Mouse (Mus musculus) common myeloid progenitor, adult 5-6 weeks (primary cell): ENCODE measurements around the gene P2ry14. TPM values are rescaled to one million over a fixed set of nuclear protein-coding genes. Genes with fewer than 3 reads are reported as not detected.

Source experiments
- ATAC-seq: replicated peaks from 2 replicates; pipeline ENCODE4 v1.8.0; 2016; ENCODE audit warnings: low read depth, mild to moderate bottlenecking, moderate TSS enrichment, inconsistent platforms; ENCODE audit not compliant: poor library complexity, severe bottlenecking
- total RNA-seq: library from RNA; stranded (forward); fragments of 200-1000, 187-1606 nt; gene quantifications from 2 replicates; pipeline ENCODE4 v1.2.3, GENCODE M21; 2017

The P2ry14 gene
- total RNA-seq = 18.9 and 22.0 TPM in 2 replicates

- peak; percentile 77 for ATAC-seq
Observed at GRCm38 (mm10) chr3:59153424-59153823, at the start of gene P2ry14. Gene P2ry14 (minus strand): TSS chr3:59153618.

GRCm38 (mm10) chr3:59197329-59197948, 44.0 kb upstream of the P2ry14 start:
- no peak for ATAC-seq

- no peak for ATAC-seq
Observed at GRCm38 (mm10) chr3:59194938-59195337, 41.5 kb upstream of the P2ry14 start, which contains the start of gene Gpr87. Gene Gpr87 (minus strand): TSS chr3:59195104.

DNA sequence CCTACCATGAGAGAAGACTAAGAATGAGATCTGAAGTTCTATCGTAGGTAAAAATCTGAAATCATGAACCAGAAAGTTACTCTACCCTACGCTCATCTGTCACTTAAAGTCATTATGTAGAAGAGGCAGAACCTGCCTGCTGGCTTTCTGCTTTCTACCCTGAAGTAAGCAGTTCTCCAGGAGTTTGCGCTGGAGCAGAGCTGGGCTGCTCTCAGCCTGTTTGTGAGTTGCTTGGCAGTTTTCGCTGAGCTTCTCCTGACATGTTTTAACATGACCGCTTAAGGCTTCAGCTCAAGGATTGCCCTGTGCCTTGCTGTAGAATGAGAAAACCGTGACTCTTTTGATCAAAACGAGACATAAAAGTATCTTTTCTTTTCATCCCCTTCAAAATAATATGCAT, 40.7 kb upstream of the P2ry14 start:
- ATAC-seq = no peak

DNA sequence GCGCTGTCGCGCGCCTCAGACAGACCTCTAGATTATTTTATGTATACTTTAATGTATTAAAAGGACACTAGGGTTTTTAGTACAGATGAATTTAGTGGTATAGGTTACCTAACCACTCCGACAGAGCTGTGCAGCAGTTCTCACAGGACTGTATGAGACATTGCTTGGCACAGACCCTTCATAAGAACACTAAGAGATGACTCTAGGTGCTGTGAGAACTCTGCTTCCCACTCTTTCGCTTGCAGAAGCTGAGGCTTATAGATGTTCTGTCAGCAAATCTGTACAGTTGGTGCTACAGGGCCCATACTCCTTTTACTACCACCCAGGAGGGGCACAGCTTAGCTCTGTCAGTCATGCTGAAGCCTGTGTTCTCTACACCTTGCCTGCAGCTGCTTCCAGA, 38.3 kb upstream of the P2ry14 start:
- no peak for ATAC-seq

GRCm38 (mm10) chr3:59187336-59187735, 33.9 kb upstream of the P2ry14 start:
- ATAC-seq = no peak

DNA sequence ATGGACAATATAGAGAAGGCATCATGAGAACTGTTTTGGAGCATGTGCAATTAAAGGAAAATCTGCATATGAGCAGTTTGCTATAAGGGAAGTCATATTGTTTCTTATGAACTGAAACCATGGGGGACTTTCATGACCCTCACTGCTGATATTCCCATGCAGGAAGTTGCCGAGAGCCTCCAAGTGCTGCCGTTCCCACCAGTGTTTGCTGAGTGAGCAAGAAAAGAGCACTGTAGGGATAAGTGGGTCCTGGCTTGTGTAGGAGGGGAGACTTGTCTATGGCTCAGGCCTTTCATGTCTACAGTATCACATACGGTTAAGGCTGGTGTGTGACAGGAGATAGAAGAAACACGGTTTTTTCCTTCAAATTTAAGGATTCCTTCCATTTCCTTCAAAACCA, 32.2 kb upstream of the P2ry14 start:
- no peak for ATAC-seq

DNA sequence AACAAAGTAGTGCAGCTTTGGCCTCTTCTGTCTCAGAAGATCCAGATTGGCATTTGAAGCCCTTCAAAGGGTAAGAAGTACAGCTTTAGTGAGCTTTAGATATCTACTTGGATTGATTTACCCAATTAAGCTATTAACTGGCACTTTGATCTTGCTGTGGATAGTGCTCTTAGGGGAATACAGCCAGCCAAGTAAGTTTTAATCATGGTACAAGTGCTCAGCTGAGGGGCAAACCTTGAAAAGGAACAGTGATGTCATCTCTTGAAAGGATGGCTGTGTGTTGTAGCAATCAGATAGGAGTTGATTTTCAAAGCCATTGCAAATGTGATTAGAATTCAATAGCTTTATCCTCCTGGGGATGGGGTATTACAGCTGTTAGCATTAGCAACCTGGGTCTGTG, 28.7 kb upstream of the P2ry14 start:
- no peak for ATAC-seq

DNA sequence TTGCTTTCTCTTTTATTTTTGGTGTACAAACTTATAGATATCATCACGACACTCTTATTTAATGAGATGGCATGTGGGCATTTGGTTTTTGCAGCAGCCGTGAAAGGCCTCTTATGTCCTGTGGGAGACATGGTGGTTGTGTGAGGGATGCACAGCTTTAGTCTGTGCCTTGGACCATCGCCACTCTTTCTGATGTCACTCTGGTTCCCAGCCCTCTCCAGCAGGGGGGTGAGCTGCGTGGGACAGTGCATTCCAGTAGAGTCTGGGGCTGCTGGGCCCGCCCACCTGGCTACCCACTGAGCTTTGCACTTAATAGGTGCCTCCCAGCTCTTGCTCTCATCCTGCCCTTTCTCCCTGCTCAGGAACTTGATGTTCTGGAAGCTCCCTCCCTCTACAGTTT, 27.7 kb upstream of the P2ry14 start:
- no peak for ATAC-seq

DNA sequence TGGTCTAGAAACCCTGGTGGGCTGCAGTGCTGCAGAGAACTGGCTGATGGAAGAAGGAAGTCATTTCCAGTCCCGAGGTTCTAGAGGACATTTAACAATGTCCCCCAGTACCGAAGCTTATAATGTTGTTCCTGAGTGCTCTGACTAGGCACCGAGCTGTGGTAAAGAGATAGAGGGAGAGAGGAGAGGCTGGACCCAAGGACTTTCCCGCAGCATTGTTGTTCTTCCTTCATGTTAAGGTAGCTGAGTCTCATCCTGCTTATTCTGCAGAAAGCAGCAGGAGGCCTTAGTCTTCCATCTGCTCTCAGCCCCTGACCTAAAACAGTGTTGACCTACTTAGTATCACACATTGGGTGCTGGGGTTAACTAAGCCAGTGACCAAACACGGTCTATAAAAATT, 23.5 kb upstream of the P2ry14 start:
- no peak for ATAC-seq

- peak; percentile 70 for ATAC-seq
Observed at GRCm38 (mm10) chr3:59175234-59175633, 21.8 kb upstream of the P2ry14 start.

DNA sequence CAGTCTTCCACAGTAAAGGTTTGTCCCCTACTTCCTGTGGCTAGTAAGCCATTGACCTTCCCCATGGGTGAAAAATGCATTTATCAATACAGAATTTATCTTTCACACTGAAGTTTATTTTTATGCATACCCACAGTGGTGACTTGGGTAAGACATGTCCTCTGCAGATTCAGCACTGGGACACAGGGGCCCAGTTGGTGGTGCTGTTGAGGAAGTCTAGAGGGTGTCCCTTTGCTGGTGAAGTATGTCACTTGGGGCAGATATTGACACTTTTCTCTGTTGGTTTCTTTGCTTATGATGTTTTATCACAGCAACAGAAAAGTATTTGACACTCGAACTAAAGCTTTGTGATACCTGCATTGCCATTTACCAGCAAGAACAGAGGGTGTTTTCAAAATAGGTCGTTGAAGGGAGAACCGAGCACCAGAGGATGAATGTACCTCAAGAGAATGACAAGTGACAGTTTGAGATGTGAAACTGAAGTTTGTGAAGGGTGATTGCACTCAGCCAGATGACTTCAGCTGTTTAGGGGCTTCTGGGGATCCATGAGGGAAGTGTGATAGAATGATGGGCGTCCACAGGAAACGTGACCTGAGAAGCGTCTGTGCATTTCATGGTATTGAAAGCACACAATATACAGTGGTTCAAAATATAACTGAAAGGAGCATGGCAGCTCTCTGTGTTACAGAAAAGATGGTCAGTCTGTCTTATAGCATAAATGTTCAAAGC, 21.2 kb upstream of the P2ry14 start:
- no peak for ATAC-seq

DNA sequence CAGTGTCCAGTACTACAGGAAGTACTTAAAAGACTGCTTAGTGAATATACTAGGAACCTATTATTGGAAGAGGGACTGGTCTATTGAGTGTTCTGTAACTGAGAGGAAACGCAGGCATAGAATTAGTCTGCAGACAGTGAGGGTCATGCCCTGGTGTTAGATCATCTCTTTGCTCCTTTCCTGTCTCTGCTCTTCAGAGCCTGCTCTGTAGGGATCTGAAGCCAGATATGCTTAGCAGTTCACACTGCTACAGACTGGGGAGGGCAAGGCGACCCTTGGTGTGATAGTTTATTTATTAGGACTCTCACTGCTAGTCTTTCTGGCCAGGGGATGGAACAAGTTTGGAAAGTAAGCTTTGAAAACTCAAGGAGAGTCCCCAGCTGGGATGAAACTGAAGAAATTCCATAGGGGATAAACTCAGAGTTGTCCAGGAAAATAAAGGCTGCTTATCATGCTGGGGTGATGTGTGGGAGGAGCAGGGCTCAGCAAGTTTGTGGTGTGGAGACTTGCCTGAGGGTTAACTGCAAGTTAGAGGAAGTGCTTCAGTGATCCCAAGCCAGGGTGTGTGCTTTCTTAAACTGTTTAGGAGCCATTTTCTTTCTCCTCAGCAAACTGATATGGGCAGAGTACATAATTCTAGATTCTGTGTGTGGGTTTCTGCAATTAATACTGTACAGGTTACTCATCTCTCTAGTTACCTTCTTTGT, 16.7 kb upstream of the P2ry14 start:
- peak; percentile 75 for ATAC-seq

DNA sequence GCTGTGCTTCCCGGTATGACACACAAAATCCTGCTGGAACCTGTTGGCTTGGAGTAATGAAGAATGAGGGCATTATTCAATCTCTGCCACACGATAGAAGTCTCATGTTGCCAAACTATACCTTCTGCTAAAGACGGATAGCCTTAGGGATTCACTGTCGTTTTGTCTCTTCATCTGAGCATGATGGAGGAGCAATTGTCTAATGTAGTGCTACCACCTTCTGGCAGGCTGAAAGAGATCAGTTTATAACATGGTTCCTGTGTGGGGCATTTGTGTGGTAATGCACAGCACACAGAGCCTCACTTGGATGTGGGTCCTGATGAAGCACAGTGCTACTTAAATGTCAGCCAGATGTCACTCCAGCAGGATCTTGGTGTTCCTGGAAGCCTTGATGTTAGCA, 15.8 kb upstream of the P2ry14 start:
- ATAC-seq = no peak

GRCm38 (mm10) chr3:59168476-59168875, 15.1 kb upstream of the P2ry14 start:
- peak; percentile 70 for ATAC-seq

DNA sequence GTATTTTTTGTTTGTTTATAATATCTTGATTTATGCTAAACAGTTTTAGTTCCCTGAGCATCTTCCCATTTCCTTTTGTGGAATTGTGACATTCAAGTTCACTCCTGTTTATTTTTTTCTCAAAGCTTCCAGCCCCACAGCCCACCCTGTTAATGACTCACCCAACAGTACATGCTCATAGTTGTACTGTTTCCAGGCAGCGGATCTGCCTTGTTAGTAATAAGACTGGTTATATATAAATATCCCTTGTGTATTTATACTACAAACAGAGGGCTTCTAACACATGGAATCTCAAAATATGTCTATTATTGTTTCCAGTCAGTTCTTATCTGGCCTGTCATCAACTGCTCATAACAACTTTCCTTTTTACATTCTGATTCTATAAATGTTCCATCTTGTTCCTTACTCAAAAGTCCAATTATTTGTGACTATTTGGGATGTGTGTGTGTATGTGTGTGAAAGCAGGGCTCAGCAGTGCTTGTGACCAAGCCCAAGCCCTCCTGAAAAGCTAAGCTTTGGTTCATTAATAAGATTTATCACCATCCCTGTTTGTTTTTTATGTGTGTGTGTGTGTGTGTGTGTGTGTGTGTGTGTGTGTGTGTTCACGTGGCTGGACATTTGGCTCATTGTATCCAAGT, 14.1 kb upstream of the P2ry14 start:
- ATAC-seq = no peak

GRCm38 (mm10) chr3:59160465-59160864, 7.0 kb upstream of the P2ry14 start:
- ATAC-seq = no peak

DNA sequence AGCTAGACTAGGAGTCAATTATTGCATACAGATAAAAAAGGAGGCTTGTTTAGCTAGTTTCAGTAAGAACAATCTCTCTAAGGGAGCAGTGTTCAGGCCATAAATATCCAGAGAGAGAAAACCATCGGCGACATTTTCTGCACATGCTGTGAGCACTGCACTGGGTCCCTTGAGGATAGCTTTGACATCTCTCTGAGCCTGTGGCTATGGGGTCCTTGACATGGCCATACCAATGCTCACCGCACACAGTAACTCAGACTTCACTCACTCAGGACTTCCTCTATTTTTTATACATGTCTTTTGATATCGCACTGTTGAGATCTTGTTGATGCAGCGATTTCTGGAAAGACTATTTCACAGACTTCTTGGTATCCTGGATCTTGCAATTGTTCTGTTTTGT, 3.6 kb upstream of the P2ry14 start:
- peak; percentile 47 for ATAC-seq

DNA sequence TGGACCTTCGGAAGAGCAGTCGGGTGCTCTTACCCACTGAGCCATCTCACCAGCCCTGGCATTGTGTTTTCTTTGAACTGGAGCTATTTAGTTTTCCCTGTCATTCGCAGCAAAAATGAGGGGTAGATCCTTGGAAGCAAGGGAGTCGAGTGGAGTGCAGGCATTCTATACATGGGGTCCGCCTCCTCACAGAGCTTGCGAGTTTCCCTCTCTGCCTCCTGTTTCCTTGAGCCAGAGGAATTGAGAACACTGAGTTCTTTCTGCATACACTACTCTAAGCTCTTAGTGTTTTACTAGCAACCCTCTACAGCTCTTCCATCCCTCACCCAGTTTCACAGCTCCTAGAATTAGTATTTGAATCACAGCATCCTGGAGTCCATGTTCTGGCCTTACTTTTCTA, 2.0 kb upstream of the P2ry14 start:
- no peak for ATAC-seq

GRCm38 (mm10) chr3:59154888-59155287, 1.5 kb upstream of the P2ry14 start:
- peak; percentile 48 for ATAC-seq

- ATAC-seq = no peak
Observed at GRCm38 (mm10) chr3:59150624-59151023, 2.8 kb downstream of the P2ry14 start.
